Mouse (Mus musculus) cerebellum, adult (tissue): ENCODE results near the gene Celf2.

Experiments
- ATAC-seq: cut with Nextera tagmentation; 2 replicates; pipeline ENCODE4 v1.9.2; 2017; ENCODE audit warnings: mild to moderate bottlenecking, moderate library complexity, mixed read lengths; ENCODE audit not compliant: insufficient number of reproducible peaks, low FRiP score, low TSS enrichment

Gene Celf2

DNA sequence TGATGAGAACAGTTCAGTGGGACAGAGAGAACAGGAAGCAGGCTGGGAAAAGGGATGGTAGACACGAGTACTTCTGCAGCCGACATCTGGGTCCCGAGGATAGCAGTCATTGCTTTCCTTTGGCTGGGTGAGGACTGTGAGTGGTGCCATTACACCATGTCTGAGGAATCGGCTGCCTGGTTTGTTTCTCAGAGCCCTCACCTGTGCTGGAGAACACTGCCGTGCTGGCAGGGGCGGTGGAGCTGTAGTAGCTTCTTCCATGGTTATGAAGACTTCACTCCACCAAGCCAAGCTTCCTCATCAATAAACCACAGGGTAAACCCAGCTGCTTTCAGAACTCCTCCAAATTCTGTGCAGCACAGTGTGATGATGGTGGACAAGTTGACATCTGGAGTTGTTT, 860.5 kb downstream of the Celf2 start:
- no peak for ATAC-seq

GRCm38 (mm10) chr2:6647028-6647427, 862.3 kb downstream of the Celf2 start:
- ATAC-seq = no peak

DNA sequence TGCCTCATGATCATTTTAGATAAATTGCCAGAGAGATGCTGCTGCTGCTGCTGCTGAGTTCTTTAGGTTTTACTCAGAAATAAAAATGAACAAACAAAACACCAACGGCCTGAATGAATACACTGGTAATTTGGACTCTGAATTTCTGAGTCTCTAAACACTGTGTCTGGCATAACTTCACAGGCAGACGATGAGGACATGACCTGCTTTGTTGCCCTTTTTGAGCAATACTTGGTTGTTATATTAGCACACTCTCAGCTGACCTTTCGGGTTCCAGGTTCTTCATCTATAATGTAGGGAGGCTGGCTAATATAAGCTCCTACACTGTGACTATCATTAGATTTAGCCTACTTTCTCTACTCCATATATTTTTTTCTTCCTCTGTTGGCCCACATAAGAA, 863.0 kb downstream of the Celf2 start:
- no peak for ATAC-seq

GRCm38 (mm10) chr2:6642222-6642850, 867.0 kb downstream of the Celf2 start:
- ATAC-seq = no peak

GRCm38 (mm10) chr2:6639370-6639769, 870.0 kb downstream of the Celf2 start:
- no peak for ATAC-seq

DNA sequence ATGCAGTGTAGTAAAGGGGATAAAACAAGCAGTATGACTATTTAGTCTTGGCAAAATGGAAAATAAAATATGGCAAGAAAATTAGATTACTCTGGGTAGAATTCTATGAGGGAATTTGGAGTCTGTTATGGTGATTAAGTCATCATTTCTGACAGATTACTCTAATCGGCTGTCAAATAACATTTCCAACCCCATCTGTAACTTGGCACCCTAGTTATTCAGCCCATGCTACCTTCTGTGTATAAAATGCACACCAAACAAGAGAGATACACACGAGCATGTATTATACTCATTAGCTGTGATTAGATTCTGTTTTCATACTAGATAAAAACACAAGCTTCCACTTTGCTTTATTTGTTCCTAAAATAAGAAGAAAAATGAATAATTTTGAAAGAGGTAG, 872.2 kb downstream of the Celf2 start:
- no peak for ATAC-seq

- no peak for ATAC-seq
Measured at GRCm38 (mm10) chr2:6634899-6635298, 874.5 kb downstream of the Celf2 start.

DNA sequence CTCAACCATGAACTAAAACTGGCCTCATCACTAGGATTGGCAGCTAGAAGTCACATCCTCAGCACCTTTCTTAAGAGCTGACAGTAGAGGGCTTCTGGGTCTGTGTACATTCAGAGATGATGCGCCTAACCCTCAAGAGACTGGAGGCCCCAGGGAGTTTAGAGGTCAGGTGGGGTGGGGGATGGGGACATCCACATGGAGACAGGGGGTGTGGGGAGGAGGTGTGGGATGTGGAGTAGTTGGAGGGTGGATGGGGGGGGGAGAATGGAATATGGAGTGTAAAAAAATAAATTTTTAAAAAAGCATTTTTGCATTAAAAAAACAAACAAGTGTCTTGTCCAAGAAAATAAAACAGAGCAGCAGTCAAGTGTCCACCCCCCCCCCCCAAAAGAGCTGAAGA, 876.2 kb downstream of the Celf2 start:
- ATAC-seq = no peak

DNA sequence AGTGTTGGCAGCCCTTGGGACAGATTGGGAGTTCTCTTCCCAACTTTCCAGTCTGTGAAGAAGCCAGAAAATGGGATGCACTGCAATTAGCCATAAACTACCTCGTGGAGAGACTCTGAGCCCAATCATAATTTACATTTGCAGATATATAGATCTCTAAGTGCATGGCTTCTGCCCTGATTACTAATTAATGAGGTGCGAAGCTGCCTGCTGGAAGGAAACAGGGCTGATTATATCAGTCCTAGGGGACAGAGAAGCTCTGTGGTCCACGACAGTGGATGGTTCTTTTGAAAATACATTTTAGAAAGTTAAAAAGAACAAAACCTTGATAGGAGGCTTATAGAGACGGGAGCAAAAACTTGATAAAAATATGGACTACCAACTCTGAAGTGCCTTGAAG, 885.6 kb downstream of the Celf2 start:
- no peak for ATAC-seq

DNA sequence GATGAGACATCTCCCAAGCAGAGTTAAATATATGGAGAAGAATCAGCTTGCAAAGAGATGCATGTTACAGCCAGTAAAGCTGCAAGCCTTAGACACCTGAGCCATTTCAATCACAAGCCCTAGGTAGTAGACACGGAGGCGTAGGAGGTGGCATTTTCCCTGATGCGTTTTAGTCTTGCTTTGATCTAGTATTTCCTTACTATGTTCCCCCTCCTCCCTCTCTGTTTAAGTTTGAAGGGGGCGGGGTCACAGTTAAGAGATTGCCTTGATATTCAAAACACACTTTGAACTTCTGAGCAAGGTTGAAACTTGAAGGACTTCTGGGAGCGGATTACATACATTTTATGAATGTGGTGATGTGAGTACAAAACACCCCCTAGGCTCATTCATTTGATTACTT, 887.3 kb downstream of the Celf2 start:
- no peak for ATAC-seq

GRCm38 (mm10) chr2:6618856-6619255, 890.5 kb downstream of the Celf2 start:
- no peak for ATAC-seq

DNA sequence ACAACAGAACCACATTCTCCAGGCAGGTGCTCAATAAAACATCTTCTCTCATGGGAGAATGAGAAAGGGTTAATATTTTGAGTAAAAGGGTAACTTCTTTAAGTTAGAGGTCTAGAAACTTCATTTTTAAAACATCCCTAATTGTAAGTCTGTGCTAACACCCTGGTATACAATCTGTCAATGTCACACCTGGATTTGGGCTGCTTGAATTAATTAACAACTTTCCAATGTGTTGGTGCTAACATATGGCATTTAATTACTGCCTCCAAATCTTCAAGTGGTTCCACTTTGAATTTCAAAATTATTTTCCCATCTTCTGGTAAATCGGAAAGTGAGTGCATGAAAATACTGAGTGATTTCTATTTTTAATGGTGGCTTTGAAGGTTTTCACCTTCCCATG, 890.9 kb downstream of the Celf2 start:
- no peak for ATAC-seq

GRCm38 (mm10) chr2:6604347-6604746, 905.0 kb downstream of the Celf2 start:
- ATAC-seq = no peak

GRCm38 (mm10) chr2:6603880-6604279, 905.5 kb downstream of the Celf2 start:
- no peak; the same call in 1 of the 2 replicates for ATAC-seq

- ATAC-seq = no peak
Measured at GRCm38 (mm10) chr2:6602163-6602562, 907.2 kb downstream of the Celf2 start.

GRCm38 (mm10) chr2:6598879-6599167, 910.5 kb downstream of the Celf2 start:
- ATAC-seq = no peak

GRCm38 (mm10) chr2:6598124-6598878, 911.1 kb downstream of the Celf2 start:
- no peak for ATAC-seq

DNA sequence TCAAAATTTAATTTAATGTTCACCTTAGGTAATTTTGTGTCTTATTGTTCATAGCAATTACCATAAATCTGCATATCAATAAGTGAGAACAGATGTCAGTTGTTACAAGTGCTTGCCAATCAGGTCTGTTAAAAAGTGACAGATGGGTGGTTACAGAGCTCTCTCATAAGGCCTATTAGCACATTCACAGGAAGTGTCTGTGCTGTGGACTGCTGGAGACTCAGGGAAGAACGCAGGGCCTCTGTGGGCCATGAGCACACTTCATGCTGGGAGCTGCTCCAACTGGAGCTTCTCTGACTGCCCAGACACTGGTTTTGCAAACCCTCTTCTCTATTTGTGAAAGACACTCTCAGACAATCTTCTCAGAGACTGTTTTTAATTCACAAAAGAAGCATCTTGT, 914.6 kb downstream of the Celf2 start:
- ATAC-seq = peak; percentile 74

- ATAC-seq = 0 out of 2 replicates have a peak, but pooled peaks have one; percentile 7
Measured at GRCm38 (mm10) chr2:6594160-6594559, 915.2 kb downstream of the Celf2 start.

- ATAC-seq = 0 out of 2 replicates have a peak, but pooled peaks have one; percentile 15
Measured at GRCm38 (mm10) chr2:6593739-6594138, 915.6 kb downstream of the Celf2 start.

DNA sequence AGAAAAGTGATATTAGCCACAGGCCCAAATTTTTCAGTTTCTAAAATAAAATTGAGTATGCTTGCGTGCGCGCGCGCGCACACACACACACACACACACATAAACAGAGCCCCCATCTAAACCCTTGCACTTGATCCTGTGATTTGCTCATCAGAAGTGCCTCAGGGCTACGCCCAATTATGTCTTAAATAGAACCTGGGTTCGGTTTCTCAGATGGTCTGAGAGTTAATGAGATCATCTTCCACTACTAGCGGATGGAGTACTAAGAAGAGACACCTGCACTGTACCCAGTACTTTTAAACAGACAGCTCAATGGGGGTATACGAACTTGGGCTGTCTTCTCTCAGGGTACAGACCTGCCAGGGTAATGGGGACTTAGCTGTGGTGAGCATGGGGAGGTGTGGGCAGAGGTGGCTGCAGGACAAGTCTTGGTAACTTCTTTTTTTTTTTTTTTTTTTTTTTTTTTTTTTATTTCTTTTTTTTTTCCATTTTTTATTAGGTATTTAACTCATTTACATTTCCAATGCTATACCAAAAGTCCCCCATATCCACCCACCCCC, 923.2 kb downstream of the Celf2 start:
- ATAC-seq = no peak
